Comparison of ENCODE assay signal across 10 mouse cellular contexts in genomic region chr7:111155995-111156394, GRCm38 (mm10).
DNase-seq lines count a peak whose midpoint lies in the region; ATAC-seq and TF ChIP-seq lines count a peak whose summit lies in the region.
"Had no signal": no experiment of that assay in that cellular context is flagged by ENCODE, and none has a peak within 500 bp of the region (broad histone marks: within the 10 kb centered on the region; RNA-seq: fewer than 3 reads in every experiment).

No protein-coding gene starts in this region.

- no peaks in the 10 kb centered on the region for H3K36me3 ChIP-seq in kidney, embryonic 15.5 days
- H3K36me3 ChIP-seq in limb, embryonic 14.5 days (ENCODE audit: control insufficient read depth, insufficient read depth, low read length), result no peaks in the 10 kb centered on the region
- H3K36me3 ChIP-seq: hindbrain, embryonic 13.5 days; midbrain, embryonic 13.5 days had no signal

- H3K4me3 ChIP-seq in kidney, embryonic 15.5 days (replicated peaks), result no peak overlapping the region
- H3K4me3 ChIP-seq in limb, embryonic 14.5 days (replicated peaks; ENCODE audit: low read length), result no peak overlapping the region
- H3K4me3 ChIP-seq: hindbrain, embryonic 13.5 days; midbrain, embryonic 13.5 days had no signal

- peak overlapping the region; percentile 78 for H3K27ac ChIP-seq in kidney, embryonic 15.5 days
- peak overlapping the region; percentile 82; the same call in 1 of the 2 replicates for H3K27ac ChIP-seq in limb, embryonic 14.5 days (replicated peaks; ENCODE audit: low read depth, low read length)
- H3K27ac ChIP-seq: hindbrain, embryonic 13.5 days; midbrain, embryonic 13.5 days had no signal

- TF ChIP-seq POLR2A in limb, embryonic 14.5 days (IDR thresholded peaks at IDR 0.05; ENCODE audit: borderline replicate concordance, extremely low read depth, insufficient read depth, insufficient read length), result no peak

- H3K27me3 ChIP-seq in kidney, embryonic 15.5 days, result no peaks in the 10 kb centered on the region
- H3K27me3 ChIP-seq in limb, embryonic 14.5 days (ENCODE audit: control insufficient read depth, insufficient read depth, low read length), result no peaks in the 10 kb centered on the region
- H3K27me3 ChIP-seq: hindbrain, embryonic 13.5 days; midbrain, embryonic 13.5 days had no signal

- 61% methylated on average over 6 of the region's 6 CpGs for WGBS in kidney, embryonic 15.5 days
- 40% methylated on average over 6 of the region's 6 CpGs for WGBS in limb, embryonic 14.5 days

- DNase-seq in kidney, postnatal 36 days, result no peak
- DNase-seq in adipocyte (ENCODE audit: low spot score), result peak; percentile 40
- peak; percentile 49 to 58 for DNase-seq in heart, adult 9 months (ENCODE audit: low spot score in 2 of 2)
- no peak for DNase-seq in limb, embryonic 14.5 days (ENCODE audit: low spot score)
- DNase-seq in left cerebral cortex, adult 11 months (ENCODE audit: low spot score), result no peak
- DNase-seq in kidney, adult 11 months, result no peak

- H3K9me3 ChIP-seq in kidney, embryonic 15.5 days (replicated peaks), result no peaks in the 10 kb centered on the region
- H3K9me3 ChIP-seq in limb, embryonic 14.5 days (ENCODE audit: control insufficient read depth, low read length), result no peaks in the 10 kb centered on the region
- H3K9me3 ChIP-seq: hindbrain, embryonic 13.5 days; midbrain, embryonic 13.5 days had no signal

- H3K4me2 ChIP-seq in kidney, embryonic 15.5 days, result no peak overlapping the region
- no peak overlapping the region for H3K4me2 ChIP-seq in limb, embryonic 14.5 days (replicated peaks; ENCODE audit: low read depth, low read length, severe bottlenecking)
- H3K4me2 ChIP-seq: hindbrain, embryonic 13.5 days; midbrain, embryonic 13.5 days had no signal

- no peak overlapping the region for H3K9ac ChIP-seq in kidney, embryonic 15.5 days
- H3K9ac ChIP-seq in limb, embryonic 14.5 days (ENCODE audit: low read depth, low read length, severe bottlenecking), result no peak overlapping the region
- H3K9ac ChIP-seq: hindbrain, embryonic 13.5 days; midbrain, embryonic 13.5 days had no signal

- ATAC-seq in kidney, embryonic 15.5 days (replicated peaks; ENCODE audit: low FRiP score), result no peak
- ATAC-seq in limb, embryonic 14.5 days (ENCODE audit: low FRiP score, low read depth), result peak; percentile 33; the same call in 1 of the 2 replicates
- ATAC-seq in cerebellum, adult (ENCODE audit: insufficient number of reproducible peaks, low FRiP score, low TSS enrichment), result no peak
- ATAC-seq: midbrain, embryonic 13.5 days had no signal

- H3K4me1 ChIP-seq in kidney, embryonic 15.5 days, result peaks cover 24% of the 10 kb centered on the region
- peaks cover 25% of the 10 kb centered on the region for H3K4me1 ChIP-seq in limb, embryonic 14.5 days (ENCODE audit: control insufficient read depth, insufficient read depth, low read length)

Comparison
In these comparisons a context has a peak if more than half of its experiments do, and no peak if none do; other contexts are left out.
1. DNase-seq: peak in adipocyte (single experiment) and heart, adult 9 months (2 of 2); none in kidney, postnatal 36 days (0 of 2), limb, embryonic 14.5 days (single experiment), left cerebral cortex, adult 11 months (single experiment) and kidney, adult 11 months (single experiment).